Mouse (Mus musculus) heart, embryonic 10.5 days (tissue): ENCODE measurements around the gene Ccl28. TPM values are rescaled to one million over a fixed set of nuclear protein-coding genes. Genes with fewer than 3 reads are reported as not detected.
A peak's percentile ranks its signal among the peaks of the same experiment; 100 is the strongest.
"Not testable (repeated sequence)": the region's sequence is repeated elsewhere in the genome, so short reads cannot be mapped to it uniquely, and the experiment has no call there.

ENCODE experiments used
- DNase-seq: peaks from one replicate; pipeline ENCODE4 v3.0.0-alpha.2; 2017; ENCODE audit warnings: low spot score
- H3K27ac ChIP-seq: fragments of 300-500 bp; sonication (generic); 2 replicates; pipeline ENCODE4 v1.5.1; 2016; ENCODE audit warnings: mild to moderate bottlenecking
- H3K27me3 ChIP-seq: fragments of 300-500 bp; sonication (generic); 2 replicates; pipeline ENCODE4 v1.6.1; 2016; ENCODE audit warnings: mild to moderate bottlenecking; ENCODE audit not compliant: poor library complexity, insufficient read depth, severe bottlenecking
- H3K36me3 ChIP-seq: fragments of 300-500 bp; sonication (generic); 2 replicates; pipeline ENCODE4 v1.6.1; 2016; ENCODE audit warnings: mild to moderate bottlenecking, moderate library complexity
- H3K4me1 ChIP-seq: fragments of 300-500 bp; sonication (generic); 2 replicates; pipeline ENCODE4 v1.6.1; 2016; ENCODE audit warnings: mild to moderate bottlenecking
- H3K4me3 ChIP-seq: fragments of 300-500 bp; sonication (generic); 2 replicates; pipeline ENCODE4 v1.5.1; 2016; ENCODE audit warnings: mild to moderate bottlenecking, moderate library complexity
- H3K9me3 ChIP-seq: fragments of 300-500 bp; sonication (generic); 2 replicates; pipeline ENCODE4 v1.6.1; 2016; ENCODE audit warnings: mild to moderate bottlenecking, moderate library complexity
- WGBS: fragments of 180-500 bp; shearing (Covaris S2); methylation state at CpG from one replicate; pipeline ENCODE4 v1.1.7; 2016; 5-methylcytosine and 5-hydroxymethylcytosine counted together
- polyA plus RNA-seq: library from polyadenylated mRNA; unstranded; fragments of >200 nt; fragmentation: Nextera tagmentation; extraction: Ambion mirVana; gene quantifications from 2 replicates; pipeline ENCODE4 v1.2.1, GENCODE M21; 2016

Ccl28 gene
- 0.04 TPM in 1 of 2 replicates, not detected in the other for polyA plus RNA-seq

- H3K4me3 ChIP-seq, result no peak within 1 kb of the TSS
- H3K4me1 ChIP-seq, result no peaks in the 10 kb centered on the region
- no peaks in the 10 kb centered on the region for H3K27me3 ChIP-seq
- WGBS, result 74% methylated on average over 6 of the region's 6 CpGs
- H3K27ac ChIP-seq, result no peak within 1 kb of the TSS
- H3K9me3 ChIP-seq, result no peaks in the 10 kb centered on the region
- DNase-seq, result no peak
- H3K36me3 ChIP-seq, result no peaks in the 10 kb centered on the region
Measured at GRCm38 (mm10) chr13:119623634-119624033, at the start of gene Ccl28. Gene Ccl28 (plus strand): TSS chr13:119623819.

GRCm38 (mm10) chr13:119596321-119597211 is 27.1 kb upstream of the Ccl28 start:
- peak; percentile 92 for DNase-seq
- peaks cover 21% of the 10 kb centered on the region for H3K9me3 ChIP-seq
- not testable (repeated sequence) for H3K4me3 ChIP-seq, H3K4me1 ChIP-seq, H3K27me3 ChIP-seq, H3K36me3 ChIP-seq, H3K27ac ChIP-seq
- 73% methylated on average over 16 of the region's 16 CpGs for WGBS

- H3K36me3 ChIP-seq, H3K27me3 ChIP-seq, H3K27ac ChIP-seq, H3K4me3 ChIP-seq, H3K4me1 ChIP-seq: not testable (repeated sequence)
- DNase-seq, result peak; percentile 88
- peaks cover 24% of the 10 kb centered on the region for H3K9me3 ChIP-seq
Measured at GRCm38 (mm10) chr13:119598466-119598865, 25.2 kb upstream of the Ccl28 start.

- not testable (repeated sequence) for DNase-seq, H3K4me3 ChIP-seq, H3K27ac ChIP-seq, H3K27me3 ChIP-seq, H3K4me1 ChIP-seq, H3K36me3 ChIP-seq
- H3K9me3 ChIP-seq, result peaks cover 30% of the 10 kb centered on the region
- 84% methylated on average over 12 of the region's 12 CpGs for WGBS
Measured at GRCm38 (mm10) chr13:119599066-119599465, 24.6 kb upstream of the Ccl28 start.

GRCm38 (mm10) chr13:119599498-119599897 is 24.1 kb upstream of the Ccl28 start:
- not testable (repeated sequence) for DNase-seq, H3K27me3 ChIP-seq, H3K4me3 ChIP-seq, H3K4me1 ChIP-seq, H3K27ac ChIP-seq, H3K36me3 ChIP-seq
- H3K9me3 ChIP-seq, result peaks cover 32% of the 10 kb centered on the region
- 73% methylated on average over 2 of the region's 2 CpGs for WGBS

- not testable (repeated sequence) for H3K27ac ChIP-seq, H3K27me3 ChIP-seq, H3K4me3 ChIP-seq, H3K36me3 ChIP-seq, H3K4me1 ChIP-seq
- H3K9me3 ChIP-seq, result peaks cover 32% of the 10 kb centered on the region
- peak; percentile 99 for DNase-seq
Measured at GRCm38 (mm10) chr13:119600166-119600565, 23.5 kb upstream of the Ccl28 start.

GRCm38 (mm10) chr13:119602688-119603331 is 20.8 kb upstream of the Ccl28 start:
- not testable (repeated sequence) for H3K27ac ChIP-seq, H3K4me3 ChIP-seq, H3K36me3 ChIP-seq, H3K4me1 ChIP-seq, H3K27me3 ChIP-seq
- H3K9me3 ChIP-seq, result peaks cover 20% of the 10 kb centered on the region
- peak; percentile 81 for DNase-seq
- WGBS, result 50% methylated on average over 13 of the region's 13 CpGs

- not testable (repeated sequence) for H3K4me1 ChIP-seq, H3K4me3 ChIP-seq, DNase-seq, H3K36me3 ChIP-seq, H3K27me3 ChIP-seq, H3K27ac ChIP-seq
- H3K9me3 ChIP-seq, result peaks cover 14% of the 10 kb centered on the region
- 93% methylated on average over 8 of the region's 8 CpGs for WGBS
Measured at GRCm38 (mm10) chr13:119603890-119604289, 19.7 kb upstream of the Ccl28 start.

GRCm38 (mm10) chr13:119604322-119604721 is 19.3 kb upstream of the Ccl28 start:
- 86% methylated on average over 8 of the region's 9 CpGs for WGBS
- H3K27me3 ChIP-seq, H3K4me1 ChIP-seq, H3K4me3 ChIP-seq, H3K27ac ChIP-seq, DNase-seq, H3K36me3 ChIP-seq: not testable (repeated sequence)
- peaks cover 11% of the 10 kb centered on the region for H3K9me3 ChIP-seq

GRCm38 (mm10) chr13:119618841-119619240 is 4.8 kb upstream of the Ccl28 start:
- no peak overlapping the region for H3K4me3 ChIP-seq
- H3K4me1 ChIP-seq, result no peaks in the 10 kb centered on the region
- H3K27ac ChIP-seq, result no peak overlapping the region
- 90% methylated on average over 3 of the region's 3 CpGs for WGBS
- no peak for DNase-seq
- no peaks in the 10 kb centered on the region for H3K36me3 ChIP-seq
- H3K9me3 ChIP-seq, result no peaks in the 10 kb centered on the region
- no peaks in the 10 kb centered on the region for H3K27me3 ChIP-seq

GRCm38 (mm10) chr13:119619735-119620134 is 3.9 kb upstream of the Ccl28 start:
- Histone ChIP-seq H3K27me3 (no peaks in the 10 kb centered on the region), H3K4me3 (no peak overlapping the region), H3K4me1 (no peaks in the 10 kb centered on the region), H3K27ac (no peak overlapping the region), H3K36me3 (no peaks in the 10 kb centered on the region), H3K9me3 (no peaks in the 10 kb centered on the region)
- no peak for DNase-seq
- WGBS, result 77% methylated on average over 3 of the region's 3 CpGs

- not testable (repeated sequence) for H3K4me3 ChIP-seq, H3K4me1 ChIP-seq
- WGBS, result 72% methylated on average over 5 of the region's 5 CpGs
Measured at GRCm38 (mm10) chr13:119625952-119626351, 2.3 kb downstream of the Ccl28 start.

GRCm38 (mm10) chr13:119631482-119632155 is 8.0 kb downstream of the Ccl28 start:
- 10% methylated on average over 29 of the region's 33 CpGs for WGBS
- DNase-seq, result peak; percentile 90
- Histone ChIP-seq H3K36me3 (no peaks in the 10 kb centered on the region), H3K27ac (peak overlapping the region; percentile 85), H3K4me1 (no peaks in the 10 kb centered on the region), H3K27me3 (no peaks in the 10 kb centered on the region), H3K9me3 (no peaks in the 10 kb centered on the region), H3K4me3 (peak overlapping the region; percentile 69)

More at GRCm38 (mm10) chr13:119625952-119626351, 2.3 kb downstream of the Ccl28 start:
- not testable (repeated sequence) for H3K27me3 ChIP-seq, H3K9me3 ChIP-seq, H3K27ac ChIP-seq, H3K36me3 ChIP-seq, DNase-seq
